Mouse (Mus musculus): ENCODE measurements around the gene Cacybp.

DNA sequence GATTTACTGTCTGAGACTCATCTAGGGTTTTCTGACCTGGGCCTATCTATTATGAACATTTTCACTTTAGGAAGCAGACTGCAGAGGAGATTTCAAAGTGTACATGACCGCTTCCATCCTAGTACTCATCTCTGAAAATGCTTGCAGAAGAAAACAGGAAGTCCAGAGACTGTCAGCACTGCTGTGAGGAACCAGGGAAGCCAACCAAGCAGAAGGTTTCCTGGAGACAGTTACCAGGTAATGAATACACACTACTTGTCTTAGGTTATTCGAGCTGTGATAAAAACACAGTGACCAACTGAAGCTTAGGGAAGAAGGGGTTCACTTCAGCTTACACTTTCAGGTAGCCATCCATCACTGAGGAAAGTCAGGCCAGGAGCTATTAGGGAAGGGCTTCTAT lies 33.3 kb upstream of the Cacybp start:
- TF ChIP-seq CTCF (IDR thresholded peaks at IDR 0.05; ENCODE audit: extremely low read depth, insufficient read depth, insufficient read length, insufficient replicate concordance) (no peak), POLR2A (IDR thresholded peaks at IDR 0.05; ENCODE audit: low read depth, low read length) (no peak)

Measured in spleen, adult 2 months (tissue).